Mouse (Mus musculus) CD4-positive naive resting alpha-beta T cell, adult 76 days (primary cell): ENCODE results near the gene Rab44. TPM values are rescaled to one million over a fixed set of nuclear protein-coding genes. Genes with fewer than 3 reads are reported as not detected.

Experiments
- total RNA-seq: library from RNA; stranded (reverse); gene quantifications from one replicate; pipeline ENCODE4 v1.2.4, GENCODE M21; 2023

Gene Rab44
- 1.3 TPM for total RNA-seq

DNA sequence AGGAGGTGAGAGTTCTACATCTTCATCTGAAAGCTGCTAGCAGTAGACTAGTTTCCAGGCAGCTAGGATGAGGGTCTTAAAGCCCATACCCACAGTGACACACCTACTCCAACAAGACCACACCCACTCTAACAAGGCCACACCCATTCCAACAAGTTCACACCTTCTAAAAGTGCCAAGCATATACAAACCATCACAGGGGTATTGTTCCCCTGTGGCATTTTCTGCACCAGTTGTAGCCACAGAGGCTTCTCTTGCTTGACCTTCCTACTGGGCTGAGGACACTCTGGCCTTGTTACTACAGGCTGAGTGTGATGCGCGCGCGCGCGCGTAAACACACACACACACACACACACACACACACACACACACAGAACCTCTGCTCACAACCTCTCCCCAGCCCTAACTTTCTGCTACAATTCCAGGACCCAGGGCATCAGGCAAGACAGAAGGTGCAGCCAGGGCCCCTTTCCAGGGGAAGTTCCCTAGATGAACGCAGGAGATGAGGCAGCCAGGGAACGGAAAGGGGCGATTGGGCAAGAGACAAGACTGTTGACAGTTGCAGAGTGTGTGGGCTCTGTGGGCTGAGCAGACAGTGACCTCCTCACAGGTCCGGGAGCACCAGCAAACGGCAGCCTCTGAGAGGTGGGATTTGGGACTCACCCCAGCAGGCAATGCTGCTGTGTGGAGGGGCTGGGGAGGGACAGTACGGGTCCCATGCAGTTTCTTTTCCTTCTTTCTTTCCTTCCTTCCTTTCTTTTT lies at the start of gene Rab44:
TSS of gene Rab44 (plus strand) at position 555 of the 762 bp plus-strand sequence.

GRCm38 (mm10) chr17:29090776-29091175 lies 23.2 kb upstream of the Rab44 start, which contains the start of gene Cdkn1a:
Gene Cdkn1a (plus strand): TSS chr17:29090976.

Other genes starting within 250 kb of the Rab44 start
- gene 4930539E08Rik, start 198.8 kb upstream of the Rab44 start, total RNA-seq: 0.38 TPM
- not detected for gene Pxt1, start 170.3 kb upstream of the Rab44 start, total RNA-seq
- gene Kctd20, start 162.2 kb upstream of the Rab44 start, total RNA-seq: 58.4 TPM
- 520 TPM for gene Stk38, start 106.2 kb upstream of the Rab44 start, total RNA-seq
- gene Srsf3, start 81.5 kb upstream of the Rab44 start, total RNA-seq: 492 TPM
- gene Cdkn1a, start 23.2 kb upstream of the Rab44 start, total RNA-seq: 7.8 TPM
- 0.32 TPM for gene Cpne5, start 124.0 kb downstream of the Rab44 start, total RNA-seq
- gene Ppil1, start 150.0 kb downstream of the Rab44 start, total RNA-seq: 9.9 TPM
- gene BC004004, start 154.6 kb downstream of the Rab44 start, total RNA-seq: 54.7 TPM
- 0.26 TPM for gene Pi16, start 203.5 kb downstream of the Rab44 start, total RNA-seq
- 45.0 TPM for gene Mtch1, start 233.8 kb downstream of the Rab44 start, total RNA-seq
- 29.9 TPM for gene Fgd2, start 246.8 kb downstream of the Rab44 start, total RNA-seq